Mouse (Mus musculus): ENCODE measurements around the gene Erg28.

DNA sequence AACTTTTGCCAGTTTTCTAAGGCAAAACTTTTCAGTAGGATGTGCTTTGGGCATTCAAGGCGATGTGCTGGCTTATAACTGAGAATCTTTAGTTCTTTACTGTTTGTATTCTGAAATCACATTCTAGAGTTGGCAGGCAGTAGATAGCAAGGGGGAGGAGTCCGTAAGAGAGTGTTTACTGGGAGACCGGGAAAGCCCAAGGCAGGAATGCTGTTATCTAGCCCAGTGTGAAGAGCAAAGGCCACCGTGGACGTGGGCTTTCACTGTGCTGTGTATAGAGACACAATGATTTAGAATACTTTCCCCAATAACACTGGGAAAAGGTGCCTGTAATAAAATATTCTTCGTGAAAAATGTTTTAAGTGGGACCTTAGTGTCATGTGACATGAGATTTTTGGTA is 14.6 kb downstream of the Erg28 start:
- TF ChIP-seq CTCF (IDR thresholded peaks at IDR 0.05; ENCODE audit: low read depth): no peak
- no peak for TF ChIP-seq EP300 (optimal IDR thresholded peaks at IDR 0.05)
